Mouse (Mus musculus): ENCODE data around the gene Cd109. TPM values are rescaled to one million over a fixed set of nuclear protein-coding genes. Genes with fewer than 3 reads are reported as not detected.

Gene Cd109
- total RNA-seq, 1 experiment from 2014 or later, result 0.36 TPM

GRCm38 (mm10) chr9:78646008-78646777, 30.8 kb downstream of the Cd109 start:
- peak; percentile 64 for DNase-seq

- no peak for DNase-seq
Observed at GRCm38 (mm10) chr9:78648641-78649040, 33.3 kb downstream of the Cd109 start.

- DNase-seq, result no peak
Observed at GRCm38 (mm10) chr9:78649398-78649797, 34.1 kb downstream of the Cd109 start.

- no peak for DNase-seq
Observed at GRCm38 (mm10) chr9:78657564-78657963, 42.2 kb downstream of the Cd109 start.

GRCm38 (mm10) chr9:78671446-78671985, 56.2 kb downstream of the Cd109 start:
- DNase-seq, result no peak

- DNase-seq, result peak; percentile 70
Observed at GRCm38 (mm10) chr9:78700691-78701090, 85.3 kb downstream of the Cd109 start.

GRCm38 (mm10) chr9:78702509-78703239, 87.3 kb downstream of the Cd109 start:
- no peak for DNase-seq

- no peak for DNase-seq
Observed at GRCm38 (mm10) chr9:78720888-78721798, 105.8 kb downstream of the Cd109 start.

- DNase-seq, result no peak
Observed at GRCm38 (mm10) chr9:78731931-78732330, 116.6 kb downstream of the Cd109 start.

DNA sequence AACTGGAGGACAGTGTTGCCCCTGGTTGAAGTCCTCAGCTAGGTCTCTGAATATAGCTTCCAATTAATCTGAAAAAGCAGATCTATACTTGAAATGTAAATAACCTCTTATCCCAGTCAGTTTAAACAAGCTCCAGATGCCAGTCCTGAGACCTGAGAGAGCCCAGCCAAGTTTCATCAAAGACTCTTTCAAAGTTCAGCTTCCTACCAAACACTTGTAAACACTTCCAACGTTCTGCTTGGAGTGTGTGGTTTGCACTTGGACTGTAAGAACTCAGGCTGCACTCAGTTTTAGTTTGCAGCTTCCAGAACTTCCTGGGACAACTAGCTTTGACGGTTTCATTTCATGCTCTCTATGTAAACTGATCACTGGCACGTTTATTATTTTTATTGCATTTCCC, 120.2 kb downstream of the Cd109 start:
- no peak for DNase-seq

DNA sequence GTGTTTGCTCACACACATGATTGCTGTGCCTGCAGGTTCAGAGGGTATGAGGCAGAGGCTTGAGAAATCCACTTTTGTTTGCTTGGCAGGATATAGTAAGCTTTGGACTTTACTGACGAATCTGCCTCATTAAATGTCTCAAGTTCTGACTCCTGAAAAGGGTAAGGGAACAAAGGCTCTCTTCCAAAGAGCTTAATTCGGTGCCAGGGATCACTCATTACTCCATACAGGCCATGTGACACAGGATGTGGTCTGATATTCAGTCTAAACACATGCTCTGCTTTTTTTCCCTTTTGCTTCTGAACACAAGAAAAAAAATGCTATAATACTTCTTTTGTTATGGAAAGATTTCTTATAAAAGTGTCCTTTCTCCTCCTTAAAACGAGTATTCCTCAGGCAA, 126.7 kb downstream of the Cd109 start:
- no peak for DNase-seq

GRCm38 (mm10) chr9:78750246-78750645, 134.9 kb downstream of the Cd109 start:
- DNase-seq, result no peak

Other genes with a start within 250 kb of the Cd109 start
- not detected in 2 replicates for gene Dppa5a, start 247.4 kb upstream of the Cd109 start, total RNA-seq (2021)
- not detected in 2 replicates for gene Ooep, start 236.8 kb upstream of the Cd109 start, total RNA-seq (2021)
- gene Ddx43, start 219.8 kb upstream of the Cd109 start, total RNA-seq (2021), result not detected in 2 replicates
- gene Cgas, start 172.3 kb upstream of the Cd109 start, total RNA-seq (2021), result 1.1 and 1.6 TPM in 2 replicates
- 25.5 and 35.8 TPM in 2 replicates for gene Mto1, start 167.3 kb upstream of the Cd109 start, total RNA-seq (2021)
- not detected in 2 replicates for gene Gm17324, start 166.8 kb upstream of the Cd109 start, total RNA-seq (2021)
- 6,460 and 8,956 TPM in 2 replicates for gene Eef1a1, start 126.4 kb upstream of the Cd109 start, total RNA-seq (2021)
- 10.6 and 16.7 TPM in 2 replicates for gene Slc17a5, start 27.5 kb upstream of the Cd109 start, total RNA-seq (2021)

All from adrenal gland, postnatal 25 days (tissue).